Mouse (Mus musculus) testis, adult 2 months (tissue): ENCODE data around the gene Zfp423.

ENCODE experiments used
- CTCF ChIP-seq: fragments of 200-500 bp; IDR thresholded peaks from 2 replicates; pipeline ENCODE4 v1.5.1; 2012; ENCODE audit warnings: low read depth, mild to moderate bottlenecking, inconsistent platforms, low read length, moderate library complexity; ENCODE audit not compliant: control insufficient read depth, insufficient read depth, insufficient replicate concordance
- POLR2A ChIP-seq: fragments of 200-500 bp; IDR thresholded peaks from 2 replicates; pipeline ENCODE4 v1.6.1; 2012; ENCODE audit warnings: low read depth, mild to moderate bottlenecking, inconsistent platforms, low read length, moderate library complexity; ENCODE audit not compliant: control insufficient read depth

GRCm38 (mm10) chr8:87784227-87784626, 175.2 kb downstream of the Zfp423 start:
- TF ChIP-seq POLR2A (no peak), CTCF (no peak)
